Mouse (Mus musculus) gastrocnemius, postnatal 10 days (tissue): ENCODE data around the gene Phlda3. TPM values are rescaled to one million over a fixed set of nuclear protein-coding genes. Genes with fewer than 3 reads are reported as not detected.

ENCODE experiments used
- DNase-seq: peaks from one replicate; pipeline ENCODE4 v3.0.0; 2021; ENCODE audit warnings: mixed read lengths
- long read RNA-seq, 2 experiments: library from polyadenylated mRNA; stranded (forward); transcript quantifications; one replicate each; pipeline ENCODE4 v2.0.0; 2021
- total RNA-seq, 2 experiments: library from RNA; stranded (reverse); gene quantifications; 2 replicates each; pipeline ENCODE4 v1.2.3; 2021

Phlda3 gene
- total RNA-seq, result 10 to 100 TPM; 24.1 to 36.7 TPM
- long read RNA-seq, experiment 1, transcript Phlda3-201 (2 exons, 1,435 nt), result major isoform, 94 of 95 reads
- long read RNA-seq, experiment 1, partial matches to known transcripts, result 1 of 95 reads
- long read RNA-seq, experiment 1, other reads (novel, unspliced or antisense), result 0 of 95 reads
- long read RNA-seq, experiment 2, transcript Phlda3-201 (2 exons, 1,435 nt), result major isoform, 50 of 50 reads
- long read RNA-seq, experiment 2, partial matches to known transcripts, result 0 of 50 reads
- long read RNA-seq, experiment 2, other reads (novel, unspliced or antisense), result 0 of 50 reads

- peak; percentile 84 for DNase-seq
These were observed at the start of gene Phlda3 for GRCm38 (mm10) chr1:135765645-135766591. TSS of gene Phlda3 (plus strand) at chr1:135766119.

GRCm38 (mm10) chr1:135719486-135719885 is 46.4 kb upstream of the Phlda3 start:
- DNase-seq, result peak; percentile 53

GRCm38 (mm10) chr1:135719983-135720382 is 45.9 kb upstream of the Phlda3 start, which contains the start of gene Csrp1:
TSS of gene Csrp1 (plus strand) at chr1:135720061.
- DNase-seq, result no peak

- no peak for DNase-seq
These were observed 42.9 kb upstream of the Phlda3 start for GRCm38 (mm10) chr1:135723016-135723415.

GRCm38 (mm10) chr1:135724134-135724533 is 41.8 kb upstream of the Phlda3 start:
- no peak for DNase-seq

- DNase-seq, result no peak
These were observed 40.6 kb upstream of the Phlda3 start for GRCm38 (mm10) chr1:135725324-135725723.

- DNase-seq, result no peak
These were observed 40.0 kb upstream of the Phlda3 start for GRCm38 (mm10) chr1:135725936-135726335.

DNA sequence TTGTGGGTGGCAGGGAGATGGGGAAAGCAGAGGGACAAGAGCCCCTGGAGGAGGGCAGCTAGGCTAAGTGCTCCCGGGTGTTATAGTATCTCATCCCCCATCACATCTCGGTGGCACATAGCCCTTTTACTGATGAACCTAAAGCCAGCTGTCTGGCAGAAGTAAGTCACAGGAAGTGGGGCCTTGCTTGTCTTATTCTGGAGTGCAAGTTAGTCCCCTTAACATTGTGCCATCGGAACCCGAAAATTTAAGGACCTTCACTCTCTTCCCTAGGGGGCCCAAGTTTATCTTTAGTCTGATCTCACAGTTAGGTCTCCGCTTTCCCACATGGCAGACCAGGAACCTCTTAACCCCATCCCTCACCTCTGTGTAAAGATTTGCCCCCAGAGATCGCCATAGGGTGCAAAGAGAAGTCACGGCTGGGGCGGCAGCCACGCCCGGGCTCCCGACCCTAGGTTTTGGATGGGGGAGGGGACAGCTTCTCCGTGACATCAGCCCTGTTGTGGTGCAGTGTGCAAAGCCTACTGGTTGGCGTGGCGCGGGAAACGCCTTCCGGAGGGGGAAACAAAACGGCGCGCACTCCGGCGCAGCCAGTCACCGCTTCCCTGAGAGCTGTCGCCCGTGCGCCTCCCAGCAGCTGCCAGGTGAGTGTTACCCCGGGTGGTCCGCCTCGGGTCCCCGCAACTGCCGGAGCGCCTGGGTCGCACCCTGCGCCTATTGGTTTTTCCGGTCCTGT is 37.1 kb upstream of the Phlda3 start:
- DNase-seq, result peak; percentile 82

- DNase-seq, result no peak
These were observed 36.6 kb upstream of the Phlda3 start for GRCm38 (mm10) chr1:135729367-135729713.

DNA sequence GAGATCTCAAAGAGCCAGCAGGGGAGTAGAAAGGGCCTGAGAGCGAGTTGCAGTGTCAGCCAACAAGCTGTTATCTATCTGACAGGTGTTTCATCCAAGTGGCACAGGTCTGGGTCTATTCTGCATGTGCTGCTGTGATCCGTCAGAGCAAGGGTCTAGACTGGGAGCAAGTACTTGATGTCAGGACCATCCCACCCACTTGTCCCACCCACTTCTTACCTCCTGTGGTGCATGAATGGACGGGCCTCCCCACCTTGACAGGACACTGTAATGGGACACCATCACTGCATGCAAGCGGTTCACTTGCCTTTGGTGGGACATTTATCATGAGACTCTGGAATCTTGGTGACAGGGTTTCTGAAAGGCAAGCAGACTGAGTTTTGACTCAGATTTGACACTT is 36.1 kb upstream of the Phlda3 start:
- DNase-seq, result no peak

GRCm38 (mm10) chr1:135730296-135730695 is 35.6 kb upstream of the Phlda3 start:
- DNase-seq, result no peak

GRCm38 (mm10) chr1:135731393-135731792 is 34.5 kb upstream of the Phlda3 start:
- DNase-seq, result no peak

- no peak for DNase-seq
These were observed 33.8 kb upstream of the Phlda3 start for GRCm38 (mm10) chr1:135731897-135732684.

- no peak for DNase-seq
These were observed 31.5 kb upstream of the Phlda3 start for GRCm38 (mm10) chr1:135734225-135734937.

DNA sequence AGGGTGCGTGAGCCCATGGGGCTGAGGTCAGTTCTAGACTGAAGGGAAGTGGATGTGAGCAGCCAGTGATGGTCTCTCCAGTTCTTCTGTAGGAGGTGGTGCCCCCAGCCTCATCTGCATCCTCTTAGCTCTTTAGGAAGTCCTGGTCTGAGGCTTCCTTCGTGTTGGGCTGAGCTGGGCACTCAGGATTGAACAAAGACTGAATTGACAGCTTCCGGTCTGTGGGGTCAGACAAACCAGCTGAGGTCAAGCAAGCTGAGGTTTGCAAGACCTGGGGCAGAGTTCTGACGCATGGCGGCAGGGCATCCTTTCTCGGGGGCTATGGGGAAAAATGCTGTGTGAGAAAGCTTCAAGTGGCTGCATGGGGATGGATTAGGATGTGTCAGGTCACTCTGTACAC is 30.5 kb upstream of the Phlda3 start:
- no peak for DNase-seq

DNA sequence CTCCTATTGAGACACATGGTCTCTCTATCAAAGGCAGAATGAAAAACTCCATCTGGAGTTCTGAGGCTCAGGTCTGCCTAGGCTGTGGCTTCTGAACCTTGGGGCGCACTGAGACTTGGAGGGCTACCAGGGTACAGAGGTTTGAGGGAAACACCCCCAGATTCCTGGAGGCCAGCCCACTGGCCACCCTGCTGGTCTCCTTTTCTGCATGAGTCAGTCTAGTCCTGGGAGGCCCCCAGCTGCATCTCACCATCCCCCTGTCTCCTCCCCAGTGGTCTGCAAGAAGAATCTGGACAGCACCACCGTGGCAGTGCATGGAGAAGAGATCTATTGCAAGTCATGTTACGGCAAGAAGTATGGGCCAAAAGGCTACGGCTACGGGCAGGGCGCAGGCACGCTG is 20.9 kb upstream of the Phlda3 start:
- DNase-seq, result no peak

GRCm38 (mm10) chr1:135746248-135746647 is 19.7 kb upstream of the Phlda3 start:
- no peak for DNase-seq

- peak; percentile 93 for DNase-seq
These were observed 13.1 kb upstream of the Phlda3 start for GRCm38 (mm10) chr1:135752737-135753348.

- no peak for DNase-seq
These were observed 10.6 kb upstream of the Phlda3 start for GRCm38 (mm10) chr1:135755287-135755686.

- DNase-seq, result no peak
These were observed 10.0 kb upstream of the Phlda3 start for GRCm38 (mm10) chr1:135755913-135756312.

DNA sequence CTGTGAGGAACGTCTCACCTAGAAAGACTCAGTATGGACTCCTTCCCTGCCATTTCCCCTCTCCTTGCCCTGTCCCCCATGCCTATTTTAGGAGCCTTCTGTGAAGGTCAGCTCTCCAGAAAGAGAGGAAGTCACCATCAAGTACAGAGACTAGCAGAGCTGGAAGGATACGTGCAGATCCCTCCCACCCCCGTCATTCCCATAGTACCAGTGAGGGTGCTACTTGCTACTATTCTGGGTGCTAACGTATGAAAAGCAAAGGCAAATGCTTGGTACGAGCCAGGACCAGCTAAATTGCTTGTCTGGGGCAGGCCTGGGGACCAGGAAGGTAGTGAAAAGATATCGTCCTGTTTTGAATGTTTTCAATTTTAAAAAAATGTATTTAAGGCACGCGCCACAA is 8.6 kb upstream of the Phlda3 start:
- no peak for DNase-seq
